Mouse (Mus musculus) hindbrain, embryonic 11.5 days (tissue): ENCODE results near the gene Ttc30b. TPM values are rescaled to one million over a fixed set of nuclear protein-coding genes. Genes with fewer than 3 reads are reported as not detected.
A peak's percentile ranks its signal among the peaks of the same experiment; 100 is the strongest.
"Not testable (repeated sequence)": the region's sequence is repeated elsewhere in the genome, so short reads cannot be mapped to it uniquely, and the experiment has no call there.

Experiments
- ATAC-seq: fragments of 200-750 bp; cut with Nextera tagmentation; 2 replicates; pipeline ENCODE4 v1.8.0; 2017; ENCODE audit warnings: mild to moderate bottlenecking, moderate TSS enrichment, moderate library complexity; ENCODE audit not compliant: low FRiP score
- DNase-seq: peaks from one replicate; pipeline ENCODE4 v3.0.0-alpha.2; 2015; ENCODE audit warnings: low spot score
- H3K27ac ChIP-seq: fragments of 300-500 bp; sonication (generic); 2 replicates; pipeline ENCODE4 v1.5.1; 2014; ENCODE audit warnings: mild to moderate bottlenecking, low read depth, low read length
- H3K27me3 ChIP-seq: fragments of 300-500 bp; sonication (generic); 2 replicates; pipeline ENCODE4 v1.6.1; 2014; ENCODE audit warnings: mild to moderate bottlenecking, low read length, moderate library complexity, mixed read lengths; ENCODE audit not compliant: control insufficient read depth, insufficient read depth
- H3K36me3 ChIP-seq: fragments of 300-500 bp; sonication (generic); 2 replicates; pipeline ENCODE4 v1.6.1; 2014; ENCODE audit warnings: mild to moderate bottlenecking, low read length, moderate library complexity, mixed read lengths; ENCODE audit not compliant: control insufficient read depth, insufficient read depth
- H3K4me1 ChIP-seq: fragments of 300-500 bp; sonication (generic); replicated peaks from 2 replicates; pipeline ENCODE4 v1.6.1; 2014; ENCODE audit warnings: low read length, mixed read lengths; ENCODE audit not compliant: control insufficient read depth, insufficient read depth
- H3K4me2 ChIP-seq: fragments of 300-500 bp; sonication (generic); replicated peaks from 2 replicates; pipeline ENCODE4 v1.6.1; 2014; ENCODE audit warnings: mild to moderate bottlenecking, low read depth, low read length
- H3K4me3 ChIP-seq: fragments of 300-500 bp; sonication (generic); 2 replicates; pipeline ENCODE4 v1.5.1; 2014; ENCODE audit warnings: low read depth, low read length
- H3K9ac ChIP-seq: fragments of 300-500 bp; sonication (generic); 2 replicates; pipeline ENCODE4 v1.6.1; 2014; ENCODE audit warnings: low read depth, low read length
- H3K9me3 ChIP-seq: fragments of 300-500 bp; sonication (generic); 2 replicates; pipeline ENCODE4 v1.6.1; 2016; ENCODE audit warnings: low read length; ENCODE audit not compliant: control insufficient read depth
- WGBS: fragments of 180-500 bp; shearing (Covaris S2); extraction: QIAGEN DNeasy Blood & Tissue Kit; methylation state at CpG from one replicate; pipeline ENCODE4 v1.1.7; 2014; 5-methylcytosine and 5-hydroxymethylcytosine counted together
- polyA plus RNA-seq: library from polyadenylated mRNA; unstranded; fragments of >200 nt; fragmentation: Nextera tagmentation; extraction: Ambion mirVana; gene quantifications from 2 replicates; pipeline ENCODE4 v1.2.1, GENCODE M21; 2014

The Ttc30b gene
- 10.6 and 13.9 TPM in 2 replicates for polyA plus RNA-seq

DNA sequence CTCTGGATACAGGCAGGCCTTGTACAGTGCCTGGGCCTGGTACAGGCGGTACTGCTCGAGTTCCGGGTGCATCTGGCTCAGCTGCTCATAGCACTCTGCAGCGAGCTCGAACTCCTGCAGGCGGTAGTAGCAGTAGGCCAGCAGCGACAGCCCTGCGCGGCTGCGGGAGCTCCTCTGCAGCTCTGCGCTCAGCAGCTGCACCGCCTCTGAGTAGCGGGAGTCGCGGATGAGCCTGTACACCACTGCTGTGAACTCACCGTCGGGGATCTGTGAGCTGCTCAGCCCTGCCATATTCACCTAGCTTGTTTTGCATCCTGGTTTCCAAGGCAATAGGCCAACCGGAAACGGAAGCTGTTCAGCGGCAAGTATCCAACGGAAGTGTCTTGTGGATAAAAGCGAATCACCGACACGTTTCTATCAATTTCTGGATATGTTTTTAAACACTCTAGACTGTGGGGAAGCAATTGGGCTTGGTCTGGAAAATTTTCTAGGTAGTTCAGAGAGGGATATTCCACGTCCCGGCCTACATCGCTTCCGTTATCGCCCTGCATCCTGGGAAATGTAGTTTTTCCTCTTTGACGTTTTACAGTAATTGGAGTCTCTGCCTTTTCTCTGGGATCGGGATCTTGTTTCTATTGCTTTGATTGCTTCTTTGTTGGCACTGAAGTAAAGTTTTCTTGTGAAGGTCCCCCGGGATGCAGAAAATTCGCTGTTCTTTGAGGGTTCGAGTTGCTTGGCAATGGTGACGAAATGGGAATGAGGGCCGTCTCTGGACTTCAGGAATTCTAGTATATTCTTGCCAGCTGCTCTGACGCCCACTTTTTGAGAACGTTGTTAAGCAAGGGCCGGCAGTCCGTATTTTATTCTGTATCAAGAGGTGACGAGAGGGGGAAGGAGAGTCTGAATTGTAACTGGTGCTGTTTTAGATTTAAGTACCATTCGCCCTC is at the start of gene Ttc30b:
Gene Ttc30b (minus strand): TSS at position 469 of the 947 bp plus-strand sequence.
- ATAC-seq = peak; percentile 91

DNA sequence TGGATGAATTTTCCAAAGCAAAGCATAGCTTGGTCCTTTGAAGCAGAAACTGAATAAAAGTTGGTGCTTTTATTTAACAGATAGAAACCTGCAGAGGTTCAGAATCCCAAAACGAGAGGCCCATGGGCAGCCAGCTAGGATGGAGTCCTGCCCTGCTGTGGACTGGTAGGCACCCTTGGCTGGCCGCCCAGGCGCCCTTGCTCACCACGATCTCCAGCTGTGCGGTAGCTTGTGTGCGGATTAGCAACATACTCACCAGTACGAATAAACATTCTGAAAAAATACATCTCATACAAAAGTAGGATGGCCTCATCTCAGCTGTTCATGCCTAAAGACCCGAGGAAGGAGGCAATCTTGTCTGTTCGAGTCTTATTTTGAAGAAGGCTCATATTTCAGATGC is 49.4 kb upstream of the Ttc30b start:
- Histone ChIP-seq H3K4me1 (peaks cover 8% of the 10 kb centered on the region; the same call in 1 of the 2 replicates), H3K9me3 (no peaks in the 10 kb centered on the region), H3K9ac (no peak overlapping the region), H3K4me2 (no peak overlapping the region), H3K4me3 (no peak overlapping the region), H3K36me3 (no peaks in the 10 kb centered on the region), H3K27me3 (no peaks in the 10 kb centered on the region), H3K27ac (peak overlapping the region; percentile 66; the same call in 1 of the 2 replicates)
- no peak for ATAC-seq
- WGBS = 73% methylated on average over 9 of the region's 9 CpGs
- DNase-seq = no peak

More for the DNA sequence above, at the start of gene Ttc30b:
- H3K4me1 ChIP-seq = no peaks in the 10 kb centered on the region
- H3K4me2 ChIP-seq = peak within 1 kb of the TSS; percentile 53
- peak within 1 kb of the TSS; percentile 53 for H3K9ac ChIP-seq
- 4% methylated on average over 38 of the region's 42 CpGs for WGBS
- H3K4me3 ChIP-seq = peak within 1 kb of the TSS; percentile 54
- no peaks in the 10 kb centered on the region for H3K36me3 ChIP-seq
- no peaks in the 10 kb centered on the region for H3K27me3 ChIP-seq
- peak; percentile 89 for DNase-seq
- H3K27ac ChIP-seq = no peak within 1 kb of the TSS
- no peaks in the 10 kb centered on the region for H3K9me3 ChIP-seq

DNA sequence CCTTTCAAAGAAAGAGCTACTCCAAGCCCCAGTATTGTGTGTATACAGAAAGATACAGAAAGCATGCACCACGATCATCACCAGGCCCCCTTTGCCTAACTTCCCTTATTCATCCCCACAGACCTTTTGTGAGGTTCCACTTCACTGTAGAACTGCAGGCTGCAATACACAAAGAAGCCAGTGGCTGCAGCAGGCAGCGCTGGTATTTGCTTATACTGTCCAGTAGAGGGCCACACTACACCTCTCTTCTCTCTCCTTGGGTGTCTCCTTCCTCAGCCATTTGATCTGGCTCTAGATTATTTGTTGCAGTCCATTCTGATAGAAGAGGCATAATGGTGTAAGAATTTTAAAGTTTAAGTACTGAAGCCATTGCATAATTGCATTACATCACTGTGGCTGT is 46.7 kb upstream of the Ttc30b start:
- WGBS = 10% methylated on average over 2 of the region's 2 CpGs

DNA sequence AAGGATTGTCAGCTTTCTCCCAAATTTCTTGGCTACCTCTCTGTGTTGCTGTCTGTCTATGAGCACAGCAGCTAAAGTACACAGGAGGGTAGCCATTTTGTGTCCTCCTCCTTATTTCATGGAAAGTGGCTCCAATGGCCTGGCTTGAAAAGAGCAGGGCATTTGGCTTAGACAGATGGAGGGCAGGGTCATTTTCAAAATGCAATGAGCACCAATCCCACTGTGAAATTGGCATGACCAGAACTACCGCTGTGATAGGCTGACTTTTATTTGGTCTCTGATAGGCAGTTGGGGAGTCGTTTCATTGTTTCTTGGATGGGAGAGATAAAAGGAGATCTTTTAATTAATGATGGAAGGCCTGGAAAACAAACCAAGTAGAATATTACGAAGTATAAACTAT is 45.5 kb upstream of the Ttc30b start:
- no peaks in the 10 kb centered on the region for H3K36me3 ChIP-seq
- DNase-seq (no peak), ATAC-seq (no peak)
- 63% methylated on average over 3 of the region's 3 CpGs for WGBS
- no peak overlapping the region for H3K4me2 ChIP-seq
- H3K9me3 ChIP-seq = no peaks in the 10 kb centered on the region
- H3K27me3 ChIP-seq = no peaks in the 10 kb centered on the region; the same call in 1 of the 2 replicates
- H3K4me1 ChIP-seq = peaks cover 4% of the 10 kb centered on the region; the same call in 1 of the 2 replicates
- H3K4me3 ChIP-seq = no peak overlapping the region
- H3K9ac ChIP-seq = no peak overlapping the region
- H3K27ac ChIP-seq = peak overlapping the region; percentile 42; the same call in 1 of the 2 replicates

More for the DNA sequence above, 46.7 kb upstream of the Ttc30b start:
- Histone ChIP-seq H3K9me3 (no peaks in the 10 kb centered on the region), H3K9ac (no peak overlapping the region), H3K4me2 (no peak overlapping the region), H3K27ac (no peak overlapping the region), H3K4me1 (peaks cover 4% of the 10 kb centered on the region; the same call in 1 of the 2 replicates), H3K36me3 (no peaks in the 10 kb centered on the region), H3K4me3 (no peak overlapping the region), H3K27me3 (no peaks in the 10 kb centered on the region)
- DNase-seq (peak; percentile 81), ATAC-seq (peak; percentile 65)

DNA sequence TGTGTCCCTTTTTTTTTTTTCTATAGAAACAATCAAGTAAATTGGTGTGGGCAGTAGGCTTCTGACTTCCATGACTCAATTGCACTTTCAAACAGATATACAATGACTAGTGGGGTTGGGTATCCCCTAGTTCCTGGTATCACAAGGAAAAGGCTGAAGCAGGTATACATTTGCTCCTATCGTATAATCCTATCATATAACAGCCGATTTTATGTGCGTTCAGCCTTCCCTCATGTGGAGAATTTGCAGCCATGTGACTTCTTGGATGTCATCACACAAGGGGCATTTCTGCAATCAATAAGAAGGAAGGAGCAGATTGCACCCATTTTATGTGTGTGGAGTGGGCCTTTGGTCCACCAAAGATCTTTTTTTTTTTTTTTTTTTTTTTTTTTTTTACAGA is 44.7 kb upstream of the Ttc30b start:
- Histone ChIP-seq H3K9ac (no peak overlapping the region), H3K36me3 (no peaks in the 10 kb centered on the region), H3K27me3 (no peaks in the 10 kb centered on the region; the same call in 1 of the 2 replicates), H3K4me2 (no peak overlapping the region), H3K4me3 (no peak overlapping the region), H3K9me3 (no peaks in the 10 kb centered on the region), H3K4me1 (peaks cover 4% of the 10 kb centered on the region; the same call in 1 of the 2 replicates), H3K27ac (no peak overlapping the region)
- 95% methylated on average over 3 of the region's 3 CpGs for WGBS
- ATAC-seq = no peak
- DNase-seq = no peak

DNA sequence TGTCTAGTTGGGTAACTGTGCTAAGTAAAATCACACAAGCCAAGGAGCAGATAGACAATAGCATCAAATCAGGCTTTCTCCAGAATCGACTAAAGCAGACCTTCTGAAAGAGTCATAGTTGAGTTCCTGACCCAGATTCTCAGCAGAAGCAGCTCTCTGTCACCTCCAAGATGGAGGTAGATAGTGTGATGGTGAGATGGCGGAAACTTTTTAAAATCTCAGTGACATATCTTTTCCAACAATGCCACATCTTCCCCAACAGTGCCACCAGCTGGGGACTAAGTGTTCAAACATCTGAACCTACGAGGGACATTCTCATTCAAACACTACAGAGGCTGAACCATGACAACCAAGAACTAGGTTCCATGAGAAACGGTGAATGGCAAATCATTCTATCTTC is 44.2 kb upstream of the Ttc30b start:
- DNase-seq (no peak), ATAC-seq (no peak)
- Histone ChIP-seq H3K4me2 (no peak overlapping the region), H3K36me3 (no peaks in the 10 kb centered on the region), H3K27me3 (no peaks in the 10 kb centered on the region; the same call in 1 of the 2 replicates), H3K27ac (no peak overlapping the region), H3K9ac (no peak overlapping the region), H3K9me3 (no peaks in the 10 kb centered on the region), H3K4me1 (peaks cover 4% of the 10 kb centered on the region; the same call in 1 of the 2 replicates), H3K4me3 (no peak overlapping the region)
- 93% methylated on average over 4 of the region's 4 CpGs for WGBS

DNA sequence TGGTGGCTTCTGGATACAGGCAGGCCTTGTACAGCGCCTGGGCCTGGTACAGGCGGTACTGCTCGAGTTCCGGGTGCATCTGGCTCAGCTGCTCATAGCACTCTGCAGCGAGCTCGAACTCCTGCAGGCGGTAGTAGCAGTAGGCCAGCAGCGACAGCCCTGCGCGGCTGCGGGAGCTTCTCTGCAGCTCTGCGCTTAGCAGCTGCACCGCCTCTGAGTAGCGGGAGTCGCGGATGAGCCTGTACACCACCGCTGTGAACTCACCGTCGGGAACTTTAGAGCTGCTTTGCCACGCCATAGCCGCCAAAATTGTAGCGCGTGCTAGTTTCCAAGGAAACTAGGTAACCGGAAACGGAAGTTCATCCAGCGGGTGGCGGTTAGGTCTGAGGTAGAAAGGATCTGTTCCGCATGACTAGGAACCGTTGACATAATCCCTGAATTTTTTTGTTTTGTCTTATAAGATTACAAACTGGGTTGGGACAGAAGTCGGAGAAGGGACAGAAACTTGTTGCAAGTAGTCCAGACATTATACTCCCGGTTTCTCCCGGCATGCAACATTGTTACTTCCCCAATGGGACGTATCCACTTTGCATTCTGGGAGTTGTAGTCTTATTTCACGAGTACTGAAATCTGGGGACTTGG is 43.2 kb upstream of the Ttc30b start, which contains the start of gene Ttc30a1:
Gene Ttc30a1 (minus strand): TSS at position 528 of the 642 bp plus-strand sequence.
- DNase-seq (peak; percentile 92), ATAC-seq (peak; percentile 76)
- WGBS = 1% methylated on average over 29 of the region's 34 CpGs
- H3K4me1 ChIP-seq, H3K36me3 ChIP-seq, H3K9me3 ChIP-seq, H3K27ac ChIP-seq, H3K27me3 ChIP-seq: not testable (repeated sequence)
- Histone ChIP-seq H3K9ac (peak within 1 kb of the TSS; percentile 12), H3K4me3 (peak within 1 kb of the TSS; percentile 29), H3K4me2 (peak within 1 kb of the TSS; percentile 48)

DNA sequence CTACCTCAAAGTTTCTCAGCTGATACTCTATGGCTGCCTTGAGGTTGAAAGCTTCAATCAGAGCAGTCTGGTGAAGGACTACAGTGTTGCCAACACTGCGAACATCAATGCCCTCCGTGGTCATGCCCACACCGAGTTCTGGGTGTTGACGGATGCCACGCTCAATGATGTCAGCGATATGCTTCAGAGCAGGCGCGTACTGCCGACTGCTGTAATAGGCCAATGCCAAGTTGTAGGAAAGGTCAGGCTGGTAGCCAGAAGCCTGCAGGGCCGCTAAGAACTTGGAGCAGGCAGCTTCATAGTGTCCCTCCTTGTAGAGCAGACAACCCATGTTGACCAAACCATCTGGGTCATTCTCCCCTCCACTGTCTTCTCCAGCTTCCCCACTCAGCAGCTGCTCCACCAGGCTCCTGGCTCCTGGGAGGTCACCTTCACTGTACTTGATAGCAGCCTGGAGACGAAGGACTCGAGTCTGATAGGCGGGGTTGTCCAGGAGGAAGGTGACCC is 42.6 kb upstream of the Ttc30b start:
- H3K9ac ChIP-seq, DNase-seq, H3K27me3 ChIP-seq, H3K27ac ChIP-seq, ATAC-seq, H3K4me1 ChIP-seq, H3K36me3 ChIP-seq, H3K9me3 ChIP-seq: not testable (repeated sequence)
- 97% methylated on average over 13 of the region's 13 CpGs for WGBS
- peak overlapping the region; percentile 29; the same call in 1 of the 2 replicates for H3K4me3 ChIP-seq
- peak overlapping the region; percentile 48 for H3K4me2 ChIP-seq
